Mouse (Mus musculus) MEL (cell line): Measurements from ENCODE around the gene Fth1. TPM values are rescaled to one million over a fixed set of nuclear protein-coding genes. Genes with fewer than 3 reads are reported as not detected.

Experiments used
- DNase-seq: peaks from one replicate; pipeline ENCODE4 v3.0.0; 2011; ENCODE audit warnings: low read depth, low spot score
- H3K27ac ChIP-seq: 2 replicates; pipeline ENCODE4 v1.5.1; 2012; ENCODE audit warnings: low read depth, mild to moderate bottlenecking, control low read depth, low read length, moderate library complexity; ENCODE audit not compliant: control insufficient read depth
- H3K27me3 ChIP-seq, 2 experiments: fragments of 150-350 bp in 1 of 2; sonication (generic) in 1 of 2; 2 replicates each; pipeline ENCODE4 v1.6.1; 2012; ENCODE audit warnings: low read length in 2 of 2, mild to moderate bottlenecking in 2 of 2, improper control_type of control experiment in 1 of 2, moderate library complexity in 1 of 2; ENCODE audit not compliant: insufficient read depth in 2 of 2, control insufficient read depth in 1 of 2
- H3K36me3 ChIP-seq, 2 experiments: 2 replicates each; pipeline ENCODE4 v1.6.1; 2012 to 2014; ENCODE audit warnings: low read length in 2 of 2, improper control_type of control experiment in 1 of 2, inconsistent platforms in 1 of 2, mild to moderate bottlenecking in 1 of 2; ENCODE audit not compliant: insufficient read depth in 2 of 2, control insufficient read depth in 1 of 2
- H3K4me1 ChIP-seq, 2 experiments: fragments of 150-350 bp in 1 of 2; sonication (generic) in 1 of 2; 2 replicates each; pipeline ENCODE4 v1.6.1; 2012; ENCODE audit warnings: low read length in 2 of 2, improper control_type of control experiment in 1 of 2, mild to moderate bottlenecking in 1 of 2; ENCODE audit not compliant: insufficient read depth in 2 of 2, control insufficient read depth in 1 of 2
- H3K4me3 ChIP-seq, 2 experiments: fragments of 150-350 bp in 1 of 2; sonication (generic) in 1 of 2; 2 replicates each; pipeline ENCODE4 v1.5.1; 2012; ENCODE audit warnings: low read depth in 2 of 2, low read length in 2 of 2, mild to moderate bottlenecking in 2 of 2, moderate library complexity in 2 of 2, control low read depth in 1 of 2, improper control_type of control experiment in 1 of 2; ENCODE audit not compliant: control insufficient read depth in 1 of 2, insufficient read depth in 1 of 2
- H3K79me2 ChIP-seq: 2 replicates; pipeline ENCODE4 v1.6.1; 2012; ENCODE audit warnings: mild to moderate bottlenecking, low read length, moderate library complexity; ENCODE audit not compliant: control insufficient read depth, poor library complexity, insufficient read depth
- H3K9ac ChIP-seq: 2 replicates; pipeline ENCODE4 v1.6.1; 2012; ENCODE audit warnings: low read depth, mild to moderate bottlenecking, control low read depth, low read length, moderate library complexity; ENCODE audit not compliant: control insufficient read depth, poor library complexity, severe bottlenecking
- H3K9me3 ChIP-seq: fragments of 150-350 bp; sonication (generic); replicated peaks from 2 replicates; pipeline ENCODE4 v1.6.1; 2012; ENCODE audit warnings: mild to moderate bottlenecking, low read length, improper control_type of control experiment, moderate library complexity; ENCODE audit not compliant: insufficient read depth
- BHLHE40 ChIP-seq: IDR thresholded peaks from 2 replicates; pipeline ENCODE4 v1.6.1; 2012; ENCODE audit warnings: low read depth, mild to moderate bottlenecking, inconsistent platforms, low read length, improper control_type of control experiment, borderline replicate concordance
- CHD1 ChIP-seq: IDR thresholded peaks from 2 replicates; pipeline ENCODE4 v1.6.1; 2012; ENCODE audit warnings: low read depth, mild to moderate bottlenecking, inconsistent platforms, low read length, improper control_type of control experiment
- CTCF ChIP-seq, 3 experiments: IDR thresholded peaks in 2 of 3; conservative IDR thresholded peaks in 1 of 3; 2 replicates each; pipeline ENCODE4 v1.5.1; 2011 to 2012; ENCODE audit warnings: low read length in 3 of 3, low read depth in 2 of 3, mild to moderate bottlenecking in 2 of 3, improper control_type of control experiment in 1 of 3, inconsistent platforms in 1 of 3, mixed read lengths in 1 of 3, moderate library complexity in 1 of 3; ENCODE audit not compliant: control insufficient read depth in 1 of 3, insufficient read depth in 1 of 3, poor library complexity in 1 of 3, severe bottlenecking in 1 of 3
- E2F4 ChIP-seq: IDR thresholded peaks from 2 replicates; pipeline ENCODE4 v1.6.1; 2011; ENCODE audit warnings: low read depth, low read length, improper control_type of control experiment, borderline replicate concordance
- ETS1 ChIP-seq: IDR thresholded peaks from 2 replicates; pipeline ENCODE4 v1.6.1; 2012; ENCODE audit warnings: low read depth, mild to moderate bottlenecking, inconsistent platforms, low read length, improper control_type of control experiment, moderate library complexity
- GABPA ChIP-seq: IDR thresholded peaks from 2 replicates; pipeline ENCODE4 v1.6.1; 2012; ENCODE audit warnings: low read depth, mild to moderate bottlenecking, inconsistent platforms, low read length, improper control_type of control experiment, moderate library complexity
- HCFC1 ChIP-seq: IDR thresholded peaks from 2 replicates; pipeline ENCODE4 v1.6.1; 2012; ENCODE audit warnings: low read depth, mild to moderate bottlenecking, inconsistent platforms, low read length, improper control_type of control experiment, moderate library complexity
- JUND ChIP-seq: IDR thresholded peaks from 2 replicates; pipeline ENCODE4 v1.6.1; 2011; ENCODE audit warnings: low read depth, mild to moderate bottlenecking, improper control_type of control experiment, low read length
- MAFK ChIP-seq: IDR thresholded peaks from 2 replicates; pipeline ENCODE4 v1.6.1; 2011; ENCODE audit warnings: low read depth, mild to moderate bottlenecking, low read length, improper control_type of control experiment, borderline replicate concordance
- MAZ ChIP-seq: IDR thresholded peaks from 2 replicates; pipeline ENCODE4 v1.6.1; 2012; ENCODE audit warnings: low read depth, mild to moderate bottlenecking, inconsistent platforms, low read length, improper control_type of control experiment
- MEF2A ChIP-seq: IDR thresholded peaks from 2 replicates; pipeline ENCODE4 v1.6.1; 2014; ENCODE audit warnings: low read depth, mild to moderate bottlenecking, inconsistent platforms, low read length, improper control_type of control experiment; ENCODE audit not compliant: poor library complexity, insufficient replicate concordance, severe bottlenecking; ENCODE audit errors: extremely low read depth
- NELFE ChIP-seq: IDR thresholded peaks from 2 replicates; pipeline ENCODE4 v1.6.1; 2011; ENCODE audit warnings: low read depth, low read length, improper control_type of control experiment
- POLR2A ChIP-seq, 2 experiments: IDR thresholded peaks; 2 replicates each; pipeline ENCODE4 v1.6.1; 2011 to 2012; ENCODE audit warnings: low read length in 2 of 2, mild to moderate bottlenecking in 2 of 2, control low read depth in 1 of 2, improper control_type of control experiment in 1 of 2, low read depth in 1 of 2, moderate library complexity in 1 of 2; ENCODE audit not compliant: control insufficient read depth in 1 of 2, insufficient read depth in 1 of 2, poor library complexity in 1 of 2
- POLR2AphosphoS2 ChIP-seq: IDR thresholded peaks from 2 replicates; pipeline ENCODE4 v1.6.1; 2011; ENCODE audit warnings: low read length, improper control_type of control experiment
- POLR2AphosphoS5 ChIP-seq: IDR thresholded peaks from 2 replicates; pipeline ENCODE4 v1.6.1; 2012; ENCODE audit warnings: low read depth, borderline replicate concordance, mild to moderate bottlenecking, inconsistent platforms, low read length, moderate library complexity, mixed read lengths
- RAD21 ChIP-seq: IDR thresholded peaks from 2 replicates; pipeline ENCODE4 v1.6.1; 2011; ENCODE audit warnings: mild to moderate bottlenecking, low read depth, low read length, improper control_type of control experiment
- SIN3A ChIP-seq: IDR thresholded peaks from 2 replicates; pipeline ENCODE4 v1.6.1; 2012; ENCODE audit warnings: low read length, improper control_type of control experiment, inconsistent platforms
- SMC3 ChIP-seq: IDR thresholded peaks from 2 replicates; pipeline ENCODE4 v1.6.1; 2011; ENCODE audit warnings: low read depth, low read length, improper control_type of control experiment
- TBP ChIP-seq: IDR thresholded peaks from 2 replicates; pipeline ENCODE4 v1.8.0; 2011; ENCODE audit warnings: low read depth, low read length, improper control_type of control experiment
- ZC3H11A ChIP-seq: IDR thresholded peaks from 2 replicates; pipeline ENCODE4 v1.6.1; 2012; ENCODE audit warnings: low read depth, mild to moderate bottlenecking, inconsistent platforms, low read length, improper control_type of control experiment
- ZKSCAN1 ChIP-seq: IDR thresholded peaks from 2 replicates; pipeline ENCODE4 v1.6.1; 2012; ENCODE audit warnings: low read depth, mild to moderate bottlenecking, inconsistent platforms, low read length, improper control_type of control experiment, moderate library complexity
- polyA plus RNA-seq, 2 experiments: library from polyadenylated mRNA; stranded (reverse) in 1 of 2; unstranded in 1 of 2; fragments of >175 nt in 1 of 2; fragments of >200 nt in 1 of 2; gene quantifications; 2 replicates each; pipeline versions ENCODE4 v1.2.1 to v1.2.4; 2012; ENCODE audit warnings: low replicate concordance in 2 of 2, low read depth in 1 of 2; ENCODE audit not compliant: insufficient read length in 2 of 2, insufficient read depth in 1 of 2, missing spikeins in 1 of 2
- total RNA-seq: library from RNA; depleted of rRNA; stranded (reverse); fragments of 300-350 nt; gene quantifications from 2 replicates; pipeline ENCODE4 v1.2.3, GENCODE M21; 2012

Gene Fth1
- total and polyA plus RNA-seq, 3 experiments, result 444 to 2,175 (median 2,118) TPM

- Histone ChIP-seq H3K36me3 (peaks cover 0 to 17% of the 10 kb centered on the region in 2 experiments; a peak in 2 of 4 replicates), H3K9me3 (no peaks in the 10 kb centered on the region), H3K27ac (no peak overlapping the region), H3K4me3 (no peak overlapping the region), H3K79me2 (no peaks in the 10 kb centered on the region)
- DNase-seq, result no peak
- TF ChIP-seq JUND (no peak), NELFE (no peak), CTCF (IDR thresholded peaks at IDR 0.05 in 2 of 3, conservative IDR thresholded peaks at IDR 0.05 in 1 of 3; ENCODE audit: control insufficient read depth in 1 of 3, insufficient read depth in 1 of 3, low read depth in 2 of 3, low read length in 3 of 3, poor library complexity in 1 of 3, severe bottlenecking in 1 of 3) (no peak), E2F4 (no peak), POLR2AphosphoS2 (no peak), MAFK (no peak), BHLHE40 (no peak)
- TF ChIP-seq, all 39 proteins: peak for 0
- peaks cover 0 to 2% of the 10 kb centered on the region in 2 experiments; a peak in 1 of 4 replicates for H3K27me3 ChIP-seq
- H3K9ac ChIP-seq, result no peak overlapping the region
- peaks cover 2 to 29% of the 10 kb centered on the region in 2 experiments; a peak in 3 of 4 replicates for H3K4me1 ChIP-seq
Observed at GRCm38 (mm10) chr19:10012827-10013278, 32.5 kb downstream of the Fth1 start.

GRCm38 (mm10) chr19:10013348-10013747 is 33.0 kb downstream of the Fth1 start:
- peaks cover 0 to 18% of the 10 kb centered on the region in 2 experiments; a peak in 2 of 4 replicates for H3K36me3 ChIP-seq
- H3K27ac ChIP-seq, result no peak overlapping the region
- H3K27me3 ChIP-seq, result no peaks in the 10 kb centered on the region
- H3K9me3 ChIP-seq, result no peaks in the 10 kb centered on the region
- DNase-seq, result no peak
- no peak overlapping the region for H3K9ac ChIP-seq
- H3K4me3 ChIP-seq, result no peak overlapping the region
- no peaks in the 10 kb centered on the region for H3K79me2 ChIP-seq
- no peak for TF ChIP-seq CTCF (IDR thresholded peaks at IDR 0.05 in 2 of 3, conservative IDR thresholded peaks at IDR 0.05 in 1 of 3; ENCODE audit: control insufficient read depth in 1 of 3, insufficient read depth in 1 of 3, low read depth in 2 of 3, low read length in 3 of 3, poor library complexity in 1 of 3, severe bottlenecking in 1 of 3)
- no peak for TF ChIP-seq RAD21
- no peak for TF ChIP-seq ETS1
- TF ChIP-seq MAZ, result no peak
- TF ChIP-seq ZKSCAN1, result no peak
- TF ChIP-seq MEF2A, result no peak
- no peak for TF ChIP-seq GABPA
- TF ChIP-seq HCFC1, result no peak
- TF ChIP-seq TBP, result no peak
- TF ChIP-seq SMC3, result no peak
- no peak for TF ChIP-seq NELFE
- no peak for TF ChIP-seq MAFK
- no peak for TF ChIP-seq JUND
- no peak for TF ChIP-seq SIN3A
- no peak for TF ChIP-seq CHD1
- TF ChIP-seq POLR2AphosphoS5, result no peak
- TF ChIP-seq BHLHE40, result no peak
- TF ChIP-seq POLR2A (IDR thresholded peaks at IDR 0.05; ENCODE audit: control insufficient read depth in 1 of 2, insufficient read depth in 1 of 2, low read depth in 1 of 2, low read length in 2 of 2, poor library complexity in 1 of 2), result no peak
- TF ChIP-seq ZC3H11A, result no peak
- TF ChIP-seq, all 39 proteins: peak for 0
- H3K4me1 ChIP-seq, result peaks cover 2 to 31% of the 10 kb centered on the region in 2 experiments; a peak in 3 of 4 replicates
